Mouse (Mus musculus) liver, embryonic 11.5 days (tissue): ENCODE data around the gene Cant1. TPM values are rescaled to one million over a fixed set of nuclear protein-coding genes. Genes with fewer than 3 reads are reported as not detected.

ENCODE experiments used
- ATAC-seq: fragments of 200-750 bp; cut with Nextera tagmentation; replicated peaks from 2 replicates; pipeline ENCODE4 v1.8.0; 2017; ENCODE audit warnings: moderate number of reproducible peaks, mild to moderate bottlenecking, moderate TSS enrichment, moderate library complexity; ENCODE audit not compliant: low FRiP score
- DNase-seq: peaks from one replicate; pipeline ENCODE4 v3.0.0-alpha.2; 2017; ENCODE audit warnings: low spot score
- H3K27ac ChIP-seq: fragments of 300-500 bp; sonication (generic); 2 replicates; pipeline ENCODE4 v1.5.1; 2014; ENCODE audit warnings: mild to moderate bottlenecking, low read depth, low read length, control low read depth
- H3K27me3 ChIP-seq: fragments of 300-500 bp; sonication (generic); replicated peaks from 2 replicates; pipeline ENCODE4 v1.6.1; 2014; ENCODE audit warnings: low read length, mixed read lengths; ENCODE audit not compliant: control insufficient read depth, insufficient read depth
- H3K36me3 ChIP-seq: fragments of 300-500 bp; sonication (generic); 2 replicates; pipeline ENCODE4 v1.6.1; 2014; ENCODE audit warnings: mild to moderate bottlenecking, low read length, moderate library complexity, mixed read lengths; ENCODE audit not compliant: control insufficient read depth, insufficient read depth
- H3K4me1 ChIP-seq: fragments of 300-500 bp; sonication (generic); replicated peaks from 2 replicates; pipeline ENCODE4 v1.6.1; 2014; ENCODE audit warnings: low read length, mixed read lengths; ENCODE audit not compliant: control insufficient read depth, insufficient read depth
- H3K4me2 ChIP-seq: fragments of 300-500 bp; sonication (generic); 2 replicates; pipeline ENCODE4 v1.6.1; 2014; ENCODE audit warnings: mild to moderate bottlenecking, control low read depth, moderate library complexity
- H3K4me3 ChIP-seq: fragments of 300-500 bp; sonication (generic); 2 replicates; pipeline ENCODE4 v1.5.1; 2014; ENCODE audit warnings: low read depth, low read length, control low read depth
- H3K9ac ChIP-seq: fragments of 300-500 bp; sonication (generic); 2 replicates; pipeline ENCODE4 v1.6.1; 2014; ENCODE audit warnings: low read depth, low read length, control low read depth
- H3K9me3 ChIP-seq: fragments of 300-500 bp; sonication (generic); 2 replicates; pipeline ENCODE4 v1.6.1; 2016; ENCODE audit warnings: low read length, inconsistent platforms, mixed read lengths; ENCODE audit not compliant: control insufficient read depth
- WGBS: fragments of 180-500 bp; shearing (Covaris S2); extraction: QIAGEN DNeasy Blood & Tissue Kit; methylation state at CpG from one replicate; pipeline ENCODE4 v1.1.7; 2014; 5-methylcytosine and 5-hydroxymethylcytosine counted together
- polyA plus RNA-seq: library from polyadenylated mRNA; unstranded; fragments of >200 nt; fragmentation: Nextera tagmentation; extraction: Ambion mirVana; gene quantifications from 2 replicates; pipeline ENCODE4 v1.2.1, GENCODE M21; 2014

Gene Cant1
- polyA plus RNA-seq, 1 experiment from 2014 or later, result 21.1 TPM

DNA sequence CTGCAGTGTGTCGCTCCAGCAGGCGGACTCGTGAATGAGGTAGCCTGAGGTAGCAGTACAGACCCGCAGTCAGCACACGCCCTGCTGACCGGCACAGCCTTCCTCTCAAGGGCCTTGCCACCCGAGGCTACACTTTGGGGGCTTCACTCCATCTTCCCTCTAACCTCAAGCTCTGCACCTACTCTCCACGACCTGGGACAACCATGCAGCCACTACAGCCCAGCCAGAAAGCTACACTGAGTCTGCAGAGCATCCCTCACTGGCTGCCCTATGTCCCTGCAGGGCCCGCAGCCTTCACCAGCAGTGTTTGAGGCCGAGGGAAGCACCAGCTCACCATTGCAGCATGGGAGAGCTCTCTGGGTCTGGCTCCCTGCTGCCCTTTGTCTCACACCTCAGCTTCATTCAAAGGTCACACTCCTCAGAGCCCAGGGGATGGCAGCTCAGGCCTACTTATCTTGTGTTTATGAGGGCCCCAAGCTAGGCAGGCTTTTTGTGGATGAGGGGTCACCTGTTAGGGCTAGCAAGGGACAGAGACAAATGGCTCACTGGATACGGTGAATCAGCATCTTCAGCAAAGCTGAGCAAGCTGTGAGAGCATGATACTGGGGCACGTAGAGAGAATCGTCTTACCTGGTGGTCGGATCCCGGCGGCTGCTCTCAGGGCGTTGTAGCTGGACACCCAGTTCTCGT, 10.7 kb downstream of the Cant1 start:
- Histone ChIP-seq H3K9ac (no peak overlapping the region), H3K27me3 (no peaks in the 10 kb centered on the region), H3K4me1 (0 out of 2 replicates have a peak, but pooled peaks cover 5% of the 10 kb centered on the region), H3K4me3 (no peak overlapping the region), H3K27ac (no peak overlapping the region), H3K9me3 (no peaks in the 10 kb centered on the region), H3K36me3 (peaks cover 29% of the 10 kb centered on the region), H3K4me2 (no peak overlapping the region)
- WGBS, result 75% methylated on average over 18 of the region's 18 CpGs
- no peak for DNase-seq
- no peak for ATAC-seq

DNA sequence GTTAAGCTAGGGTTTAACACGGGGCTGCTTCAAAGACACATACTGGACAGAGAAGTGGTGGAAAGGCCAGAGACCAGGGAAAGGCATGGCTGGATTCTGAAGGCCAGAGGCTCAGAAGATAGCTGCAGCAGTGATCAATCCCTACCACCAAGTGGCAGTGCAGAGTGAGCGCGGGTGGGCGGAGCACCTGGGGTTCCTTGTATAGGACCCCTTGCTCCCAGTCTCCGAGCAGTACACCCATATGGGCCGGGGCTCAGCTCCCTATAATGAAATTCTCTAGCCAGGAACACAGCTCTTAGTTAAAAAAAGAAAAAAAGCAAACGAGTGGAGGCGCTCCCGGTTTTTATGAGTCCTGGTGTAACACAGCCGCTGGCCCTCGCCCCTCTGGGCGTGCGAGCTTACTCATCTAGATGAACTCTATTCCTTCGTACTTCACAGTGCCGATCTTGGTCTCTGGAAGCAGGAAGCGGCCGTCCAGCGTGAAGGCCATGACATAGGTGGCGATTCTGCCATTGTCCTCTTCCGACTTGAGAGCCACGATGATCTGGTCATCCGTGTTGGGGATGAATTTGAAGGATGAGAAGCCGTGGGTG, 11.5 kb downstream of the Cant1 start:
- ATAC-seq (no peak), DNase-seq (no peak)
- H3K9me3 ChIP-seq, result no peaks in the 10 kb centered on the region
- no peak overlapping the region for H3K9ac ChIP-seq
- H3K4me2 ChIP-seq, result no peak overlapping the region
- H3K27me3 ChIP-seq, result no peaks in the 10 kb centered on the region
- peaks cover 29% of the 10 kb centered on the region for H3K36me3 ChIP-seq
- no peak overlapping the region for H3K27ac ChIP-seq
- H3K4me1 ChIP-seq, result 0 out of 2 replicates have a peak, but pooled peaks cover 5% of the 10 kb centered on the region
- H3K4me3 ChIP-seq, result no peak overlapping the region
- WGBS, result 83% methylated on average over 23 of the region's 23 CpGs

DNA sequence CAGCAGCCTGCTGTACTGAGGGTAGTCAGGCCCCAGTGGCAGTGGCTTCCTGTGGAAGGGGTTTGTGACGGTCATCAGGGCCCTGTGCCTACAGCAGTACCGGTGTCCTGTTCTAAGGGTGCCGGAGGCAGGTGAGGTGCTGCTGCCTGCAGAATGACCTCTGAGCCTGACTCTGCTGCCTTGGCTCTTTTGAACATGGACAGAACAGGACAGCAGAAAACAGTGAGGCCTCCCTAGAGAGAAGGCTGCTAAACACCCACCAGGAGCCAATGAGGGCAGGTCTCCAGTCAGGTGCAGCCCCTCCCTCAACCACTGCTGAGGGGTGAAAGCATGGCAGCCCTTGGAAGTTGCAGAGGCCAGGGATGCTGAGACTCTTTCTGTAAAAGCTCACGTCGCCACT, 12.4 kb downstream of the Cant1 start:
- Histone ChIP-seq H3K4me2 (no peak overlapping the region), H3K27me3 (no peaks in the 10 kb centered on the region), H3K27ac (no peak overlapping the region), H3K36me3 (peaks cover 29% of the 10 kb centered on the region), H3K9me3 (no peaks in the 10 kb centered on the region), H3K9ac (no peak overlapping the region), H3K4me3 (no peak overlapping the region), H3K4me1 (peaks cover 12% of the 10 kb centered on the region)
- ATAC-seq (no peak), DNase-seq (no peak)
- 92% methylated on average over 5 of the region's 5 CpGs for WGBS

DNA sequence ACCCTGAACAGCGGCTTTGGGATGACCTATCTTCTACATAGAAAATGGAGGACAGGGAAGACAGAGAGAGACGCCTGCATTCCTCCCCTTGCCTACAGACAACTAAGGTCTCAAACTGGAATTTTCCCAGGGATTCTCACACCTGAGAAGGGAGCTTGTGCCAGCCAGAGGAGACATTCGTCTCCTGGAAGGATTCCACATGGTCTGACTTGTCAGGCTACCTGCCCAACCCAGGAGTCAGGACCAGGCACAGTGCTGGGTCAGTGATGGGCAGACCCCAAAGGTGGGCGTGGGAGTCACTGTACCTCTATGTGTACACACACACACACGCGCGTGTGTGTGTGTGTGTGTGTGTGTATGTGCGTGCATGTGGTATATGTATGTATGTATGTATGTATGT, 13.6 kb downstream of the Cant1 start:
- 96% methylated on average over 8 of the region's 8 CpGs for WGBS
- no peak overlapping the region for H3K4me2 ChIP-seq
- DNase-seq (no peak), ATAC-seq (no peak)
- no peaks in the 10 kb centered on the region for H3K27me3 ChIP-seq
- H3K4me1 ChIP-seq, result peaks cover 22% of the 10 kb centered on the region
- no peak overlapping the region for H3K27ac ChIP-seq
- H3K36me3 ChIP-seq, result peaks cover 21% of the 10 kb centered on the region
- H3K4me3 ChIP-seq, result no peak overlapping the region
- no peaks in the 10 kb centered on the region for H3K9me3 ChIP-seq
- no peak overlapping the region for H3K9ac ChIP-seq

DNA sequence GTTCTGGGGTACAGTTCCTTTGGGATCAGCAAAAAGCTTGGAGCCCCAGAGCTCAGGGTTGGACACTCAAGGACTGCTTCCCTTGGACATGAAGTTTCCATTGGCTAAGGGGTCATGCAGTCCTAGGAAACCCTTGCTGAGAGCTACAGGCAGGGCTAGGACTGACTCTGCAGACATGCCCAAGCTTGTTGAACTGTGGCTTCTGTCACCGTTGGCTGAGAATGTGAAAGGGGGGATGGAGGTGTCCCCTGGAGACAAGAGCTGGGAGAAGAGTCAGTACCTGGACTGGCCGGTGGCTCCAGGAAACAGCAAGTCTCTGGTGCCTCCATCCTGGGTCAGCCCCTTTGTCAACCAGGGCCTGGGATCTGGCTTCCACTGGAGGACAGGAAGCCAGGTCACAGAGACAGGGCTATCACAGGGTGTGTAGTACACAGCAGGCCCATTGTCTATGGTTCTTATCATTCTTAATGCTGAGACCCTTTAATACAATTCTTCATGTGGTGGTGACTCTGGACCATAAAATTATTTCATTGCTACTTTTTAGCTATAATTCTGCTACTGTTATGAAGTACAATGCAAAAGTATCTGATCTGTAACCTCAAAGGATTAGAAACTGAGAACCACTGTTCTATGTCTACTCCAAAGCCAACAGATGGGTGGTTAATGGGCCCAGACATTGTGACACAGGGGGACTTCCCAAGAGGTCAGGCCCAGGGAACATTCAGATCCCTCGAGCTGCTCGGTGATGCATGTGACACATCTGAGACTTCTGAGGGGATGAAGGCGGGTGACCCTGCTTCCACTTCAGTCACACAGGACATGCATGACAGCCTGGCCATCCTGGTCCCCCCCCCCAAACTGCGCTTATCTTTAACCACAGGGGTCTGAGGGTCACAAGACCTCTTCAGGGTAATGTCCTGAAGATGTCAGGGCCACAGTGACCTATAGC, 14.7 kb downstream of the Cant1 start:
- H3K27me3 ChIP-seq, result no peaks in the 10 kb centered on the region
- DNase-seq (no peak), ATAC-seq (no peak)
- no peak overlapping the region for H3K9ac ChIP-seq
- H3K36me3 ChIP-seq, result peaks cover 17% of the 10 kb centered on the region
- no peak overlapping the region for H3K4me3 ChIP-seq
- no peak overlapping the region for H3K4me2 ChIP-seq
- H3K4me1 ChIP-seq, result peaks cover 29% of the 10 kb centered on the region
- H3K27ac ChIP-seq, result no peak overlapping the region
- H3K9me3 ChIP-seq, result no peaks in the 10 kb centered on the region
- WGBS, result 82% methylated on average over 6 of the region's 6 CpGs

DNA sequence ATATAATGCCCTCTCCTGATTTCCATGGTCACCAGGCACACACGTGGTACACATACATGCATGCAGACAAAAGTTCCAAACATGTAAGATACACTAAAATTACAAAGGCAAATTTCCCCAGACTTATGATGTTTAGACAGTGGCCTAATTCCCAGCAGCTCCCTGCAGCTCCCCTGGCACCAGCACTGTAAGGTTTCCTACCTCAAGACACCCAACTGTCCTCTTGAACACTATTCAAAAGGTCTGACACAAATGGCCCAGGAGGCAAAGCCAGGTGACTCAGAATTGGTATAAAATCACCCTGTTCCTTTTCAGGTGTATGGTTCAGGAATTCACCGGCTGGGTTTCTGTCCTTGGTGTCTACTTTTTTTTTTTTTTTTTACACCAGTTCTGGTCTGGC, 15.7 kb downstream of the Cant1 start:
- Histone ChIP-seq H3K36me3 (peaks cover 14% of the 10 kb centered on the region), H3K9me3 (no peaks in the 10 kb centered on the region), H3K4me3 (no peak overlapping the region), H3K4me1 (peaks cover 29% of the 10 kb centered on the region), H3K27me3 (no peaks in the 10 kb centered on the region), H3K4me2 (no peak overlapping the region), H3K27ac (no peak overlapping the region), H3K9ac (no peak overlapping the region)
- ATAC-seq (no peak), DNase-seq (no peak)
- 90% methylated on average over 2 of the region's 2 CpGs for WGBS

DNA sequence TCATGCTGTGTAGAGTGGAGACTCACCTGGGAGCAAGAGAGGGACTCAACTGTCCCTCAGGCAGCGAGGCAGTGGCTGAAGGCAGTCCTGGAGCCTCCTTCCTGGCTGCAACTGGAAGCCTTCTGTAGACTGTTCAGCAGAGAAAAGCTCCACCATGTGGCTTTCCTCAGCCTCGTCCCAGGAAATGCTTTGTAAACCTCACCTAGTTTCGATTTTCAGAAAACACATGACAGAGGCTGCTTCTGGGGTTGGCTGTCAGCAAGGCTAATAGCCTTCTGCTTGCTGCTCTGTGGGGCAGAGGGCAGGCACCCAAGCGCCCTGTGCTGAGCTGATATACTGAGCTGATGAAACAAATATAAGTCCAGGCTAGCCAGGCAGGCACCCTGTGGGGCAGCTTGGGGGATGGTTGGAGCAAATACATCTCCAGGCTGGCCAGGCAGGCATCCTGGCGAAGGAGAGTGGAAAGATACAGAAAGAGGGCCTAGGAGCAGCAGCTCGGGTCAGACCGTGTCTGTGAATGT, 17.1 kb downstream of the Cant1 start, which contains the start of gene Lgals3bp:
Lgals3bp (minus strand) TSS at position 333 of the 521 bp plus-strand sequence.
- H3K4me1 ChIP-seq, result peaks cover 29% of the 10 kb centered on the region
- peak; percentile 56 for ATAC-seq

DNA sequence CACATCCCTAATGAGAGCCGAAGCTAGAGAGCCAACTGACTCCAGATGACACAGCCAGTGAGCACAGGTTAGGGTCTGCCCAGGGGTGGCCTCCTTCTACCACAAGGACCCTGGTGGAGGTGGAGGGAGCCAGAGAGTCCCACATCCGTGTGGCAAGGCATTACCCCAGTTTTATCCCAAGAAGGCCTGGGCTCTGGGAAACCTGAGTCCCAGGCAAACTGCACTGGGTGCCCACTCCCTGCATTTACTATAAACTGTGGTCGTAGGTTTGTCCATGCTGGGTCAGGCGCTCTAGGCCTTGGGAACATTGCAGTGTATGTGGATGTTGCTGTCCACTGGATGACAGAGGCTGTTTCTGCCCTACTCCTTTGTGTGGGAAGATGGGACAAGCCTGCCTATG, 17.7 kb downstream of the Cant1 start:
- H3K4me1 ChIP-seq, result peaks cover 29% of the 10 kb centered on the region
- H3K36me3 ChIP-seq, result peaks cover 3% of the 10 kb centered on the region; the same call in 1 of the 2 replicates
- H3K9me3 ChIP-seq, result no peaks in the 10 kb centered on the region
- DNase-seq, result no peak
- peak overlapping the region; percentile 19; the same call in 1 of the 2 replicates for H3K4me3 ChIP-seq
- no peak for ATAC-seq
- H3K27ac ChIP-seq, result peak overlapping the region; percentile 73
- 76% methylated on average over 4 of the region's 4 CpGs for WGBS
- no peaks in the 10 kb centered on the region for H3K27me3 ChIP-seq
- H3K4me2 ChIP-seq, result peak overlapping the region; percentile 52
- peak overlapping the region; percentile 44; the same call in 1 of the 2 replicates for H3K9ac ChIP-seq

More for the DNA sequence above, 17.1 kb downstream of the Cant1 start, which contains the start of gene Lgals3bp:
- no peaks in the 10 kb centered on the region for H3K27me3 ChIP-seq
- H3K27ac ChIP-seq, result peak within 1 kb of the TSS; percentile 73
- H3K4me2 ChIP-seq, result peak within 1 kb of the TSS; percentile 52
- WGBS, result 41% methylated on average over 7 of the region's 7 CpGs
- peaks cover 6% of the 10 kb centered on the region for H3K36me3 ChIP-seq
- peak within 1 kb of the TSS; percentile 44 for H3K9ac ChIP-seq
- H3K4me3 ChIP-seq, result peak within 1 kb of the TSS; percentile 19; the same call in 1 of the 2 replicates
- no peaks in the 10 kb centered on the region for H3K9me3 ChIP-seq
- peak; percentile 47 for DNase-seq
